Mouse (Mus musculus) brain, adult 10 weeks (tissue): Measurements from ENCODE around the gene Fam170b. TPM values are rescaled to one million over a fixed set of nuclear protein-coding genes. Genes with fewer than 3 reads are reported as not detected.

Source experiments
- polyA plus RNA-seq: library from polyadenylated mRNA; stranded (reverse); fragments of 350-450 nt; fragmentation: Illumina TruSeq; extraction: RNeasy Lipid Tissue Mini Kit (QIAGEN cat#74804); gene quantifications from one replicate; pipeline ENCODE4 v1.2.3, GENCODE M21; 2015; ENCODE audit warnings: low read depth, low replicate concordance

Gene Fam170b
- not detected for polyA plus RNA-seq

DNA sequence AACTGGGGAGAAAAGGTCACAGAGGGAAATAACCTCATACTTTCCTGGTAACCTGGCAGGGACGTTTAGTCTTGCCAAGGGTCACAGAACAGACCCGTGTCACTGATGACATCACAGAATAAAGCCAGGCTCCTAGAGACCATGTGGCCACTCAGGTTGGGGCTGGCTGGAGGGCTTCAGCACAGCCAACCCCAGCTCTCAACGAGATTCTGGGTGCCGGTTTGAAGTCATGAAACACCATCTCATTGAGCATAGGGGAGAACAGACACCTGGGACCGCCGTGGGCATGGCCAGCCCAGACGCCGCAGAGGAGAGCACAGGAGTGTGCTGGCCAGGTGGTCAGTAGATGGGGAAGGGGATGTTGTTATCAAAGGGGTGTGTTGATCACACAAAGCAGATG is at the start of gene Fam170b:
Gene Fam170b (plus strand): TSS at position 116 of the 400 bp plus-strand sequence.

DNA sequence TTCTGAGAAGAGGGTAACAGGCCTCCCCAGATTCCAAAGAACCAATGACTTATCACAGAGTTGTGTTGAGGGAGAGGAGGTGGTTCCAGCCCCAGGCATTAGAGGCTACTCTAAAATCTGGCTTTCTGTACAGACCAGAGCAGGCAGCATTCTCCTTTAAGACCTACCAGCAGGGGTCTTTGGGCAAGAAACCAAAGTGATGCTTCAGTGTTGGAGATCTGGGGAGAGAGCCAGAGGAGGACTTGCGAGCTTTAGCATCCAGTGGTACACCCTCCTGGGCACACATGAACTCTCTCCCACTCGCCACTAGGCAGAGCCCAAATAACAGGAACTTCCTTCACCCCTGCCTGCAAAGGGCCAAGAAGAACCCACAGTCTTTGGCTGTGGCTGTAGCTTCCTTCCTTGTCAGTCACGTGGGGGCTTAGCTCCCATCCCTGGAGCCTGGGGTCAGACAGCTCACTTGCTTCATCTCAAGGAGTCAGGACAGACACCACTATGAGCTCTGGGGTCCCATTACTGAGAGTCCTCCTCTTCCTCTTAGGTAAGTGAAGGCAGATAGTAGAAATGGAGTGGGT is 48.1 kb upstream of the Fam170b start, which contains the start of gene Tmem273:
Gene Tmem273 (plus strand): TSS at position 408 of the 575 bp plus-strand sequence.

DNA sequence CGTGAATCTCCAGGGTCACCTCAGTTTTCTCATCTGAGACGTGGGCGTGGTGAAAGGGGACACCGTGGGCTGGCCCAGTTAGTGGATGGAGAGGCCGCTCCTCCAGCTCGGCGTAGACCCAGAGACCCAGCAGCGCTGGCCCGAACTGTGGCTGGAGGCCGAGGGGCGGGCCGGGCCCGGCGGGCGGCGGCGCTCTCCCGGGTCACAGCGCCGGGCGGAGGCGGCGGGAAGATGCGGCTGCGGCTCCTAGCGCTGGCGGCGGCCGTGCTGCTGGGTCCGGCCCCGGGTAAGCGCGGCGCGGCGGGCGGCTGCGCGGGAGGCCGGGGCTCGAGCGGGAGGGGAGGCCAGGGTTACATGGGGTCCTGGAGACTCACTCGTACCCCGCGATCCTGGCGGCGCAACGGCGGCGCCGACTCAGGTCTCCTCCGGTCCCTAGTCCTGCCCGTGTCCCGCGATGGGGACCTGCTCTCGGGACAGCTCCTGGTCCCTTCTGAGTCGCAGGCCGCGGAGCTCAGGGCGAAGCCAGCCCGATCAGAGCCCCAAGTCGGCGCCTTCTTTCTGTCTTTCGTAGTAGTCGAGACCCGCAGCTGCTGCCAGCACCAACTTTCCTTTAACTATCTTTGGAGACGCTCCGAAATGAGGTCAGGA is 23.0 kb downstream of the Fam170b start, which contains the start of gene Vstm4:
Gene Vstm4 (plus strand): TSS at position 76 of the 648 bp plus-strand sequence.

Other genes with a start within 250 kb of the Fam170b start
- gene Prrxl1, start 234.6 kb upstream of the Fam170b start, polyA plus RNA-seq, result not detected
- 0.07 TPM for gene 3425401B19Rik, start 148.7 kb upstream of the Fam170b start, polyA plus RNA-seq
- gene Tmem273, start 48.0 kb upstream of the Fam170b start, polyA plus RNA-seq, result 1.7 TPM
- 4.8 TPM for gene Vstm4, start 22.8 kb downstream of the Fam170b start, polyA plus RNA-seq
- gene Lrrc18, start 157.4 kb downstream of the Fam170b start, polyA plus RNA-seq, result 1.5 TPM